Mouse (Mus musculus) heart, adult 2 months (tissue): Measurements from ENCODE around the gene Fig4. TPM values are rescaled to one million over a fixed set of nuclear protein-coding genes. Genes with fewer than 3 reads are reported as not detected.

Source experiments
- DNase-seq, 2 experiments: peaks; one replicate each; pipeline ENCODE4 v3.0.0; 2021
- H3K27ac ChIP-seq: fragments of 200-600 bp; 2 replicates; pipeline ENCODE4 v1.8.1; 2022
- H3K27me3 ChIP-seq: fragments of 200-500 bp; 2 replicates; pipeline ENCODE4 v1.6.1; 2012; ENCODE audit warnings: mild to moderate bottlenecking, low read length, inconsistent platforms, mixed read lengths; ENCODE audit not compliant: control insufficient read depth, insufficient read depth
- H3K36me3 ChIP-seq: fragments of 200-500 bp; 2 replicates; pipeline ENCODE4 v1.6.1; 2012; ENCODE audit warnings: low read length, inconsistent platforms; ENCODE audit not compliant: control insufficient read depth, insufficient read depth
- H3K4me1 ChIP-seq: fragments of 200-500 bp; 2 replicates; pipeline ENCODE4 v1.6.1; 2011; ENCODE audit warnings: low read length; ENCODE audit not compliant: control insufficient read depth, insufficient read depth
- H3K4me3 ChIP-seq: fragments of 200-600 bp; 2 replicates; pipeline ENCODE4 v1.8.1; 2022
- H3K79me2 ChIP-seq: fragments of 200-500 bp; replicated peaks from 2 replicates; pipeline ENCODE4 v1.6.1; 2012; ENCODE audit warnings: mild to moderate bottlenecking, inconsistent platforms, low read length, moderate library complexity, mixed read lengths; ENCODE audit not compliant: control insufficient read depth, insufficient read depth
- H3K9ac ChIP-seq: fragments of 200-500 bp; 2 replicates; pipeline ENCODE4 v1.6.1; 2012; ENCODE audit warnings: low read depth, mild to moderate bottlenecking, control low read depth, inconsistent platforms, low read length, mixed read lengths
- CTCF ChIP-seq: fragments of 200-600 bp; IDR thresholded peaks from 2 replicates; pipeline ENCODE4 v1.8.1; 2022; ENCODE audit warnings: antibody characterized with exemption, mild to moderate bottlenecking, moderate library complexity
- EP300 ChIP-seq: fragments of 200-500 bp; IDR thresholded peaks from 2 replicates; pipeline ENCODE4 v1.6.1; 2011; ENCODE audit warnings: low read depth, low read length, control low read depth; ENCODE audit not compliant: insufficient read depth
- POLR2A ChIP-seq: fragments of 200-500 bp; IDR thresholded peaks from 2 replicates; pipeline ENCODE4 v1.6.1; 2011; ENCODE audit warnings: mild to moderate bottlenecking, low read depth, low read length, control low read depth; ENCODE audit not compliant: insufficient read depth
- WGBS: fragments of 180-500 bp; shearing (Covaris S2); methylation state at CpG from one replicate; pipeline ENCODE4 v1.1.7; 2018; 5-methylcytosine and 5-hydroxymethylcytosine counted together
- intact Hi-C: fragments of 180-260 bp; cut with DNase I; formaldehyde crosslinking; loops from one replicate; pipeline ENCODE4 v1.15.1; 2025
- polyA plus RNA-seq: library from polyadenylated mRNA; depleted of rRNA; stranded (reverse); fragments of >200 nt; gene quantifications from 2 replicates; pipeline ENCODE4 v1.2.3, GENCODE M21; 2012
- total RNA-seq, 2 experiments: library from RNA; stranded (reverse); gene quantifications; 2 replicates each; pipeline ENCODE4 v1.2.3; 2021

Gene Fig4
- total and polyA plus RNA-seq, 3 experiments, result 17.8 to 25.6 (median 22.1) TPM

DNA sequence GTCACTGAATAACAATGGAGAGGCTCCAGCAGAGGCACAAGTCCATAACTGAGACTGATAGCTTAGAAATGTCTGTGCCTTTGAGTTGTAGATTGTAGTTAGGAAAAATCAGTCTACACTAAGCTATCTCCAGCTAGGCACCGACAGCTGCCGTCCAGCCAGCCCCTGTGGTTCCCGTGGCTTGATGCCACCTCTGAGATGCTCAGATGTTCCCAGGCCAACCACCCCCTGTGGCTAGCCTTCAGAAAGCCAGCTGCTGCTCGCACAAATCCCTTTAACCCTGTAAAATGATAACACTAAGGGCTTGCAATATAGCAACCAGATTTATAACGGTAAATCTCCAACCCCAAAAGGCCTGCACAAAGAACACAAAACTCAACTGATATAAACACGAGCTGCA is 22.9 kb downstream of the Fig4 start:
- Histone ChIP-seq H3K36me3 (no peaks in the 10 kb centered on the region; the same call in 1 of the 2 replicates), H3K4me1 (no peaks in the 10 kb centered on the region), H3K9ac (no peak overlapping the region), H3K79me2 (no peaks in the 10 kb centered on the region), H3K4me3 (no peak overlapping the region), H3K27ac (no peak overlapping the region), H3K27me3 (no peaks in the 10 kb centered on the region)
- 53% methylated on average over 6 of the region's 6 CpGs for WGBS
- DNase-seq, result no peak
- intact Hi-C loops, result no loop called here
- TF ChIP-seq CTCF (no peak), POLR2A (no peak), EP300 (no peak)

DNA sequence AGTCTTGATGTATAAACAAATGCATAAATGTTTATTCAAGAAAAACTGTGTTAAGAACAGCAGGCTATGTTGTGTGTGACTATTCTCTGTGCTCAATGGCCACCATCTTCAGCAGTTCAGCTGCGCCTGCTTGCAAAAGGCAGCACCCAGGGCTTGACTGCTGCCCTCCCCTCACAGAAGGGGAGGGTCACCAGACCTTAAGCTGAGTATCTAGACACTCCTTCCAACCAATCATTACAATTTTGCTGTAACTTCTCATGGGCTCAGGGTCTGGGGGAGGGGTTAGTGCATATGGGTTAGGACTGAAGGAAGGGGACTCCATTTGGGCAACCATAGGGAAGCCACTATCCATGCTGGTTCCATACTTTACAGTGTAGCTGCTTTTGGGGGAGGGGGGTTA is 24.3 kb downstream of the Fig4 start:
- WGBS, result 100% methylated on average over 1 of the region's 1 CpGs

DNA sequence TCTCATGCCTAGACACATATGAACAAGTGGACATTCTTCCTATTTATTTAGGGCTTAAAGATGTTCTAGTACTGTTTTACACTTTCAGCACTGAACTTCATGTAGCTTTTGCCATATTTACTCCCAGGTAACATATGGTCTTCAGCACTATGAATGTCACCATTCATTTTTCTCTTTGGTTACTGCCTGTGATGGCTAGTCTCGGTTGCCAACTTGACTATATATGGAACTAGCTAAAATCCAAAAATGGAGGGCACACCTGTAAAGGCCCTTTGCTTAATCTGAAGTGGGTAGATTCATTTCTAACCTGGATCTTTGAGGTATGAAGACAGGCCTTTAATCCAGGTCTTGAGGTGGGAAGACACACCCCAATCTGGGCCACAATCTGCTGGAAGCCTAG is 28.2 kb downstream of the Fig4 start:
- no peak overlapping the region for H3K9ac ChIP-seq
- no peaks in the 10 kb centered on the region for H3K79me2 ChIP-seq
- H3K4me3 ChIP-seq, result no peak overlapping the region
- no peaks in the 10 kb centered on the region for H3K27me3 ChIP-seq
- intact Hi-C loops, result loop anchor here (5.0 kb wide), 1 partner anchor 273 kb away; no protein-coding TSS in a partner anchor
- WGBS, result 96% methylated on average over 1 of the region's 1 CpGs
- H3K4me1 ChIP-seq, result no peaks in the 10 kb centered on the region
- H3K36me3 ChIP-seq, result no peaks in the 10 kb centered on the region; the same call in 1 of the 2 replicates
- TF ChIP-seq CTCF (no peak), POLR2A (no peak), EP300 (no peak)
- DNase-seq, result no peak
- H3K27ac ChIP-seq, result no peak overlapping the region

More for the DNA sequence above, 24.3 kb downstream of the Fig4 start:
- H3K4me3 ChIP-seq, result no peak overlapping the region
- no peak overlapping the region for H3K9ac ChIP-seq
- no peaks in the 10 kb centered on the region for H3K27me3 ChIP-seq
- H3K27ac ChIP-seq, result no peak overlapping the region
- intact Hi-C loops, result no loop called here
- H3K36me3 ChIP-seq, result no peaks in the 10 kb centered on the region; the same call in 1 of the 2 replicates
- no peaks in the 10 kb centered on the region for H3K4me1 ChIP-seq
- no peak for DNase-seq
- H3K79me2 ChIP-seq, result no peaks in the 10 kb centered on the region
- TF ChIP-seq EP300, result no peak
- TF ChIP-seq CTCF, result no peak
- TF ChIP-seq POLR2A, result no peak

DNA sequence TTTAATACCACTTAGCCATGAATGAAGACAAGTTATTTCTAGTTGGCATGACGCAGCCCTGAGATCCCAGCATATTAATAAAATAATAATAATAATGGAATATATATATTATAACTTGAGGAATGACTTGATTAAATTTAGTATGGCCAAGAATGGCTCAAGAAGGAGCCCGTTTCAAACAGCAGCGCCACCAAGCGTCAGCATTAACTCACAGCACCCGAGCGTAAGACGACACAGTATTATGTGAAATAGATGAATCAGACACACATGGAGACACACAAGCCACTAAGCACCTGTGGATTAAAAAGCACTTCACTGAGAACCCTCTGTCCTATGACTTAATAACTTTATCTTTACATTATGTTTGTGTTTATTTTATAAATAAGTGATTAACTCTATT is 31.2 kb downstream of the Fig4 start:
- DNase-seq, result no peak
- Histone ChIP-seq H3K27ac (no peak overlapping the region), H3K79me2 (no peaks in the 10 kb centered on the region), H3K9ac (no peak overlapping the region), H3K4me3 (no peak overlapping the region), H3K36me3 (no peaks in the 10 kb centered on the region; the same call in 1 of the 2 replicates), H3K4me1 (no peaks in the 10 kb centered on the region), H3K27me3 (no peaks in the 10 kb centered on the region)
- 61% methylated on average over 7 of the region's 7 CpGs for WGBS
- TF ChIP-seq CTCF (peak; percentile 57), EP300 (no peak)
- intact Hi-C loops, result loop anchor here (5.0 kb wide), 1 partner anchor 270 kb away; no protein-coding TSS in a partner anchor

DNA sequence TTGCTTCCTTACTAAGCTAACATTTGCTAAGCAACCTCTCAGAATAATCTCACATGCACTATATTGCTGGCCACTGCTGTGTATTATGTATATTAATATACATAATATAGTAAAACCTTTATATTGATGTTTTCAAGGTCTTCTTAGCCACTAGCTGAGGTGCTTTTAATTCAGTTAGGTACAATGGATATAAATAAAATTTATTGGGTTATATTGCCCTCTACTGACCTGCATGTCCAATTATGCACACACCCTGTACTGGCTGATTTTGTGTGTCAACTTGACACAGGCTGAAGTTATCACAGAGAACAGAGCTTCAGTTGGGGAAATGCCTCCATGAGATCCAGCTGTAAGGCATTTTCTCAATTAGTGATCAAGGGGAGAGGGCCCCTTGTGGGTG is 41.2 kb downstream of the Fig4 start:
- H3K4me3 ChIP-seq, result no peak overlapping the region
- H3K27me3 ChIP-seq, result no peaks in the 10 kb centered on the region
- H3K9ac ChIP-seq, result no peak overlapping the region
- H3K79me2 ChIP-seq, result no peaks in the 10 kb centered on the region
- H3K36me3 ChIP-seq, result no peaks in the 10 kb centered on the region; the same call in 1 of the 2 replicates
- intact Hi-C loops, result no loop called here
- TF ChIP-seq EP300, result no peak
- peak; percentile 43 for TF ChIP-seq CTCF
- no peak overlapping the region for H3K27ac ChIP-seq
- DNase-seq, result no peak
- H3K4me1 ChIP-seq, result no peaks in the 10 kb centered on the region

DNA sequence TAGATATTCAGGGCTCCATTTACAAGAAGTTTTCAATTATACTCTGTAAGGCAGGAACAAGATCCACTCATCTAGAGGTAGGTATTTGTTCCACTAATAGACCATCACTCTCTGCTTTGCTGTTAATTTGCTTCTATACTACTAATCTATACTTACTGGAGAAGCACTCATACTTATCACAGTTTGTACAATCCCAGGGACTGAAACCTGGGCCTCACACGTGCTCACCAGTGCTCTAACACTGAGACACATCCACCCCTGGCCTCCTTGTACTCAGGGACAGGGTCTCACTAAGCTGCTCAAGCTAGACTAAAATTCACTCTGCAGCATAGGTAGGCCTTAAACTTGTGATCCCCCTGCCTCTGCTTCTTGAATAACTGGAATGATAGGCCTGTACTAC is 41.8 kb downstream of the Fig4 start:
- no peak overlapping the region for H3K27ac ChIP-seq
- intact Hi-C loops, result no loop called here
- no peaks in the 10 kb centered on the region; the same call in 1 of the 2 replicates for H3K36me3 ChIP-seq
- H3K4me1 ChIP-seq, result no peaks in the 10 kb centered on the region
- no peak overlapping the region for H3K4me3 ChIP-seq
- no peaks in the 10 kb centered on the region for H3K27me3 ChIP-seq
- WGBS, result 42% methylated on average over 1 of the region's 1 CpGs
- DNase-seq, result no peak
- no peak overlapping the region for H3K9ac ChIP-seq
- TF ChIP-seq CTCF, result no peak
- no peak for TF ChIP-seq EP300
- TF ChIP-seq POLR2A, result no peak
- H3K79me2 ChIP-seq, result no peaks in the 10 kb centered on the region
